Mouse (Mus musculus) liver, postnatal 0 days (tissue): Measurements from ENCODE around the gene Cryba2. TPM values are rescaled to one million over a fixed set of nuclear protein-coding genes. Genes with fewer than 3 reads are reported as not detected.

Experiments
- ATAC-seq: fragments of 200-750 bp; cut with Nextera tagmentation; 2 replicates; pipeline ENCODE4 v1.8.0; 2017; ENCODE audit warnings: mild to moderate bottlenecking, moderate library complexity
- DNase-seq: peaks from one replicate; pipeline ENCODE4 v3.0.0-alpha.2; 2016
- H3K27ac ChIP-seq: fragments of 300-500 bp; sonication (generic); 2 replicates; pipeline ENCODE4 v1.5.1; 2014; ENCODE audit warnings: antibody characterized with exemption, moderate library complexity, mild to moderate bottlenecking, low read depth
- H3K27me3 ChIP-seq: fragments of 300-500 bp; sonication (generic); 2 replicates; pipeline ENCODE4 v1.6.1; 2014; ENCODE audit warnings: low read length, control low read depth, mixed read lengths; ENCODE audit not compliant: insufficient read depth
- H3K36me3 ChIP-seq: fragments of 300-500 bp; sonication (generic); replicated peaks from 2 replicates; pipeline ENCODE4 v1.6.1; 2014; ENCODE audit warnings: mild to moderate bottlenecking, control low read depth, low read length, moderate library complexity, mixed read lengths; ENCODE audit not compliant: insufficient read depth
- H3K4me1 ChIP-seq: fragments of 300-500 bp; sonication (generic); 2 replicates; pipeline ENCODE4 v1.6.1; 2014; ENCODE audit warnings: antibody characterized with exemption, mild to moderate bottlenecking, control low read depth; ENCODE audit not compliant: insufficient read depth
- H3K4me2 ChIP-seq: fragments of 300-500 bp; sonication (generic); 2 replicates; pipeline ENCODE4 v1.6.1; 2014; ENCODE audit warnings: low read depth, mild to moderate bottlenecking, low read length, moderate library complexity, mixed read lengths
- H3K4me3 ChIP-seq: fragments of 300-500 bp; sonication (generic); 2 replicates; pipeline ENCODE4 v1.5.1; 2014; ENCODE audit warnings: low read depth, low read length
- H3K9ac ChIP-seq: fragments of 300-500 bp; sonication (generic); replicated peaks from 2 replicates; pipeline ENCODE4 v1.6.1; 2014; ENCODE audit warnings: mild to moderate bottlenecking, moderate library complexity
- H3K9me3 ChIP-seq: fragments of 300-500 bp; sonication (generic); 2 replicates; pipeline ENCODE4 v1.6.1; 2016; ENCODE audit warnings: mild to moderate bottlenecking, control low read depth, low read length, mixed read lengths
- CTCF ChIP-seq: sonication (generic); IDR thresholded peaks from 2 replicates; pipeline ENCODE4 v1.5.1; 2016; ENCODE audit warnings: antibody characterized with exemption, low read depth
- EP300 ChIP-seq: IDR thresholded peaks from 2 replicates; pipeline ENCODE4 v1.6.1; 2016; ENCODE audit warnings: antibody characterized with exemption, low read depth, mild to moderate bottlenecking
- WGBS: fragments of 180-500 bp; shearing (Covaris S2); extraction: QIAGEN DNeasy Blood & Tissue Kit; methylation state at CpG from one replicate; pipeline ENCODE4 v1.1.7; 2014; ENCODE audit not compliant: insufficient replicate concordance; 5-methylcytosine and 5-hydroxymethylcytosine counted together
- polyA plus RNA-seq: library from polyadenylated mRNA; unstranded; fragments of >200 nt; fragmentation: Nextera tagmentation; extraction: Ambion mirVana; gene quantifications from 2 replicates; pipeline ENCODE4 v1.2.1, GENCODE M21; 2015

Cryba2 gene
- polyA plus RNA-seq, 1 experiment from 2014 or later, result not detected

DNA sequence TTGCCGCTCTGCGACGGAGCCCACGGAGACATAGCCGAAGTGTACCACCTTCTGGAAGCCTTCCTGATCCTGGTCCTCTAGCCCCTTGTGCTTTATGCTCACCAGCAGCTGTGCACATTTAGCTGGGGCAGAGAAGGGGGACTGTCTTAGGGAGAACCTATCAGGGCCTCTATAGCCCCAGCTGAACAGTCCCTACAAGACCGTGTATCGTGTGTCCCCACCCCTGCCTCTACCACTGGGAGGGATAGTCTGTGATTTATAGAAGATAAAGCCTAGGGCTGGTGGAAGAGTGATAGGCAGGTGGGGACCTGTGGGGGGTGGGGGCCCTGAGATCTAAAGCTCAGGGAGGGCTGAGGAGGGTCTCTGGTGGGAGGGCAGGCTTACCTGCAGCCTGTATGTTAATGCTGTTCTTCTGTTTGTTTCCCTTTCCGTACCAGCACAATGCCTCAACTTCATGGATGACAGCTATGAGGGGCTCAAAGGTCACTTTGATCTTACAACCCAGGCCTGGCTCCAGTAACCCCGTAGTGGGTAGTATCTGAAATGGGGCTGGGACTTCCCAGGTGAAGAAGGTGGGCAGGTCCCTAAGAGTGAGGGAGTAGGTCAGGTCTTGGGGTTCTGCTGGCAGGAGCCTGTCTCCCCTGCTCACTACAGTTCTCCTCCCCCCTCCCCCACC, 34.8 kb upstream of the Cryba2 start:
- no peak for DNase-seq
- 78% methylated on average over 9 of the region's 9 CpGs for WGBS
- H3K27ac ChIP-seq, result no peak overlapping the region
- no peaks in the 10 kb centered on the region for H3K4me1 ChIP-seq
- TF ChIP-seq CTCF (no peak), EP300 (no peak)
- no peak for ATAC-seq
- H3K9ac ChIP-seq, result no peak overlapping the region
- H3K4me3 ChIP-seq, result no peak overlapping the region
- no peaks in the 10 kb centered on the region for H3K36me3 ChIP-seq
- H3K4me2 ChIP-seq, result no peak overlapping the region
- H3K9me3 ChIP-seq, result no peaks in the 10 kb centered on the region
- 0 out of 2 replicates have a peak, but pooled peaks cover 6% of the 10 kb centered on the region for H3K27me3 ChIP-seq

DNA sequence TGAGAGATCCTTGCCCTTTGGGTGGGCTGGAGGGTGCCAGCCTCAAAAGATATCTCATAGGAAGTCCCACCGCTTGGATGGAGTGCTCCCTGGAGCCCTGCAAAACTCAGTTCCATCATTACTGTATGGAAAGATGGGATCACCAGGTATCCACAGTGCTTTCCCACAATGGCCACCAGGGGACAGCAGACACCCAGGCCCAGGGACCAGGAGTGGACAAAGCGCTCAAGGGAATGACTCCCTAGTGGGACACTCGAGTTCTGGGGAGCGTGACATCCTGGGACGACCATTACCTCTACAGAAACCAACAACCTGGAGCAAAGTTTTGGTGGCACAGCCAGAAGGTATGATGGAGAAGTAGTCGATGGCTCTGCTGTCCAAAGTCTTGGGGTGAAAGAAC, 33.8 kb upstream of the Cryba2 start:
- H3K4me1 ChIP-seq, result no peaks in the 10 kb centered on the region
- 0 out of 2 replicates have a peak, but pooled peaks cover 6% of the 10 kb centered on the region for H3K27me3 ChIP-seq
- H3K27ac ChIP-seq, result no peak overlapping the region
- H3K36me3 ChIP-seq, result no peaks in the 10 kb centered on the region
- DNase-seq (peak; percentile 49), ATAC-seq (no peak)
- TF ChIP-seq CTCF, result peak; percentile 90
- no peak for TF ChIP-seq EP300
- no peaks in the 10 kb centered on the region for H3K9me3 ChIP-seq
- no peak overlapping the region for H3K4me3 ChIP-seq
- H3K9ac ChIP-seq, result no peak overlapping the region
- WGBS, result 30% methylated on average over 6 of the region's 6 CpGs
- no peak overlapping the region for H3K4me2 ChIP-seq

DNA sequence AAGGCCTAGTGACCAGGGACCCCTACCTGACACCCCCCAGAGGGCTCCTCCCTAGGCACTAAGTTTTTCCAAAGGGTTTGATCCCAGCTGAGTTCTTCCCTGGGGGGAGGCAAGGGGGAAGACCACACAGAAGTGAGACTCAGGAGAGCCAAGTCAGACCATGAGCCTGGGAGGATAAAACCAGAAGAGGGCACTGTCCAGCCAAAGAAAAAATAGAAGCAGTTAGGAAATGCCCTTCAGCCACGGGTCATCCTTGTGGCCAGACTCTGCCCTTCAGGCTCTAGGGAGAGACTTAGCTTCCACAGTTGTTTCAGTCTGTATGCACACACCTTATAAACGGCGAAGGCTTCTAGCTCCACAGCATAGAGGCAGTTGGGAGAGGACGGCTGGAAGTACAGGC, 31.5 kb upstream of the Cryba2 start:
- no peak overlapping the region for H3K4me2 ChIP-seq
- H3K9ac ChIP-seq, result no peak overlapping the region
- no peaks in the 10 kb centered on the region for H3K4me1 ChIP-seq
- TF ChIP-seq EP300 (no peak), CTCF (no peak; the same call in 1 of the 2 replicates)
- DNase-seq, result no peak
- 56% methylated on average over 4 of the region's 4 CpGs for WGBS
- ATAC-seq, result no peak
- H3K36me3 ChIP-seq, result no peaks in the 10 kb centered on the region
- 0 out of 2 replicates have a peak, but pooled peaks cover 6% of the 10 kb centered on the region for H3K27me3 ChIP-seq
- H3K9me3 ChIP-seq, result no peaks in the 10 kb centered on the region
- H3K4me3 ChIP-seq, result no peak overlapping the region
- no peak overlapping the region for H3K27ac ChIP-seq

DNA sequence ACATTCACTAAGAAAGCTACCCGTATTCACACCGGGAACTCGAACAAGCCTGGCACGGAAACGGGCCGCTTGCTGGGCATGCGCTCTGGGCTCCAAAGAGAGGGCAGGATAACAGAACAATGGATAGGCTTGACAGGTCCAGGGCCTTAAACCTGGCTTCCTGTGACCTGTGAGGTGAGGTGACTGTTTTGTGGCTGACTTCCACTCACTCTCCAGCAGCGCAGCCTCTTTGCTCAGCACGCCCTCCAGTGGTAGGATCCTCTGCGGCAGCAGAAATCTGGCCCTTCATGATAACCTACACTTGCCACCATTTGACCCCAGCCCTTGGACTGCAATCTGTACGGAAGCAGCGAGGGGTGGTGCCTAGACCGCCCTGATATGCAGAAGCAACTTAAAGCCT, 22.8 kb upstream of the Cryba2 start:
- peak; percentile 56 for DNase-seq
- Histone ChIP-seq H3K27ac (no peak overlapping the region), H3K4me1 (no peaks in the 10 kb centered on the region), H3K36me3 (no peaks in the 10 kb centered on the region), H3K4me3 (no peak overlapping the region), H3K27me3 (no peaks in the 10 kb centered on the region), H3K4me2 (no peak overlapping the region), H3K9me3 (no peaks in the 10 kb centered on the region), H3K9ac (no peak overlapping the region)
- no peak for ATAC-seq
- 27% methylated on average over 13 of the region's 13 CpGs for WGBS
- TF ChIP-seq CTCF, result peak; percentile 63
- TF ChIP-seq EP300, result no peak

DNA sequence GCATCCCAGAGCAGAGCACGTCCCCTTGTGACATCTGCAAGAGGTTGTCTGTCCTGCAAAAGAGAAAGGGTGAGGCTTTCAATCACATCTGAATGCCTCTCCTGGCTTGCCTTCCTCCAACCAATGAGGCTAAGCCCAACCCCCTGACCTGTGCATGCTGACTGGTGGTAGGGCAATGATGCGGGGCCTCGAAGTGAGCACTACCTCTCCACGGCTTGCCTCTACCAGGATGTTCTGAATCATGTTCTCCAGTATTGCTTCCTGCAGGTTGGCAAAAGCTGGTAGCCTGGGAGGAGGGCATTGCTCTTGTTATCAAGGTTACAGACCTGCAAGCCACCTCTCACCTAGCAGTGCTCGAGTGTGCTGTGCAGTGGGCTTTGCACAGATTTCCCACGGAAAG, 9.2 kb upstream of the Cryba2 start:
- Histone ChIP-seq H3K4me3 (no peak overlapping the region), H3K4me2 (no peak overlapping the region), H3K9me3 (no peaks in the 10 kb centered on the region), H3K9ac (no peak overlapping the region), H3K27ac (no peak overlapping the region), H3K4me1 (peaks cover 8% of the 10 kb centered on the region; the same call in 1 of the 2 replicates), H3K27me3 (peaks cover 46% of the 10 kb centered on the region), H3K36me3 (no peaks in the 10 kb centered on the region)
- no peak for DNase-seq
- no peak for ATAC-seq
- 12% methylated on average over 6 of the region's 6 CpGs for WGBS
- no peak for TF ChIP-seq CTCF

DNA sequence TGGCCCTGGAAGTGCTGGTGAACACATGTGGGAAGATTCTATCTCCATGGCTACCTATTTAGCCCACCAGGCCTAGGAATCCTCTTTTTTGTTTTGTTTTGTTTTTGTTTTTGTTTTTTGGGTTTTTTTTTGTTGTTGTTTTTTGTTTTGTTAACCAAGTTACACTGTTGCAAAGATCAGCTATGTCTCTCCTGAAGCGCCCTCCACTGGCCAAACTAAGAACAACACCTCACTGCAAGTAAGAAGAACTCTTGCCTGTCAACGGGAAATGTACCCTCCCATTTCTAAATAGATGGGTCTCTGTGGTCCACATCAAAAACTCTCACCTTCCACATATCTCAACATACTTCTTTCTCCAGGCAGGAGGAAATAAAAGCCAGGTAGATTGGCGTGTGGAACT, 8.7 kb upstream of the Cryba2 start:
- Histone ChIP-seq H3K27ac (no peak overlapping the region), H3K4me3 (no peak overlapping the region), H3K27me3 (peaks cover 48% of the 10 kb centered on the region), H3K36me3 (no peaks in the 10 kb centered on the region), H3K4me2 (no peak overlapping the region), H3K9ac (no peak overlapping the region), H3K4me1 (peaks cover 8% of the 10 kb centered on the region; the same call in 1 of the 2 replicates), H3K9me3 (no peaks in the 10 kb centered on the region)
- WGBS, result 6% methylated on average over 3 of the region's 3 CpGs
- DNase-seq, result peak; percentile 71
- no peak for ATAC-seq
- TF ChIP-seq CTCF (peak; percentile 59), EP300 (no peak)
